Mouse (Mus musculus) thymus, adult 2 months (tissue): ENCODE measurements around the gene Kirrel.

Source experiments
- CTCF ChIP-seq: fragments of 200-500 bp; IDR thresholded peaks from 2 replicates; pipeline ENCODE4 v1.5.1; 2012; ENCODE audit warnings: mild to moderate bottlenecking, control low read depth, low read length, moderate library complexity, borderline replicate concordance; ENCODE audit not compliant: control insufficient read depth, poor library complexity, insufficient read depth; ENCODE audit errors: extremely low read depth
- POLR2A ChIP-seq: fragments of 200-500 bp; IDR thresholded peaks from 2 replicates; pipeline ENCODE4 v1.6.1; 2012; ENCODE audit warnings: mild to moderate bottlenecking, low read length, control low read depth, moderate library complexity; ENCODE audit not compliant: control insufficient read depth, poor library complexity, insufficient read depth; ENCODE audit errors: extremely low read depth

GRCm38 (mm10) chr3:87136782-87137181 lies 37.8 kb downstream of the Kirrel start:
- TF ChIP-seq CTCF (no peak), POLR2A (no peak)
